Mouse (Mus musculus) G1E (cell line): Measurements from ENCODE around the gene Ifnl3. TPM values are rescaled to one million over a fixed set of nuclear protein-coding genes. Genes with fewer than 3 reads are reported as not detected.

Source experiments
- ATAC-seq: 2 replicates; pipeline ENCODE4 v1.8.0; 2016; ENCODE audit warnings: mild to moderate bottlenecking; ENCODE audit not compliant: insufficient number of reproducible peaks, poor library complexity, low FRiP score, severe bottlenecking; ENCODE audit errors: extremely low read depth
- DNase-seq: peaks from one replicate; pipeline ENCODE4 v3.0.0; 2012; ENCODE audit warnings: low spot score
- H3K27me3 ChIP-seq: 2 replicates; pipeline ENCODE4 v1.6.1; 2012; ENCODE audit warnings: mild to moderate bottlenecking, low read length, inconsistent platforms; ENCODE audit not compliant: insufficient read depth
- H3K36me3 ChIP-seq: replicated peaks from 2 replicates; pipeline ENCODE3; 2012; ENCODE audit warnings: mild to moderate bottlenecking, inconsistent platforms
- H3K4me1 ChIP-seq: 2 replicates; pipeline ENCODE4 v1.6.1; 2012; ENCODE audit warnings: low read depth, low read length, inconsistent platforms, mixed read lengths; ENCODE audit not compliant: insufficient read depth
- H3K4me3 ChIP-seq: 2 replicates; pipeline ENCODE4 v1.5.1; 2012; ENCODE audit warnings: low read depth, mild to moderate bottlenecking, inconsistent platforms, low read length, moderate library complexity, mixed read lengths
- H3K9me3 ChIP-seq: replicated peaks from 2 replicates; pipeline ENCODE4 v1.6.1; 2012; ENCODE audit warnings: inconsistent platforms
- CTCF ChIP-seq: IDR thresholded peaks from 2 replicates; pipeline ENCODE4 v1.5.1; 2012; ENCODE audit warnings: low read depth, low read length, inconsistent platforms, mixed read lengths
- GATA1 ChIP-seq: IDR thresholded peaks from 2 replicates; pipeline ENCODE4 v1.6.1; 2012; ENCODE audit warnings: borderline replicate concordance, low read length, inconsistent platforms, mixed read lengths
- GATA2 ChIP-seq: IDR thresholded peaks from 2 replicates; pipeline ENCODE4 v1.6.1; 2012; ENCODE audit warnings: low read depth, low read length, inconsistent platforms, borderline replicate concordance
- POLR2AphosphoS5 ChIP-seq: IDR thresholded peaks from 2 replicates; pipeline ENCODE4 v1.6.1; 2012; ENCODE audit warnings: low read depth, low read length, inconsistent platforms; ENCODE audit not compliant: insufficient replicate concordance
- TAL1 ChIP-seq: conservative IDR thresholded peaks from 2 replicates; pipeline ENCODE4 v1.6.1; 2012; ENCODE audit warnings: low read depth, low read length, inconsistent platforms, mixed read lengths
- polyA plus RNA-seq: library from polyadenylated mRNA; stranded (reverse); fragments of >175 nt; gene quantifications from 2 replicates; pipeline ENCODE4 v1.2.3, GENCODE M21; 2012
- total RNA-seq, 2 experiments: library from RNA; stranded (forward) in 1 of 2; stranded (reverse) in 1 of 2; fragments of 200-1000 nt in 1 of 2; fragments of >200 nt in 1 of 2; fragmentation: Nextera tagmentation in 1 of 2; gene quantifications; 2 replicates each; pipeline ENCODE4 v1.2.3; 2014 to 2017

Ifnl3 gene
- total and polyA plus RNA-seq, 3 experiments = not detected

DNA sequence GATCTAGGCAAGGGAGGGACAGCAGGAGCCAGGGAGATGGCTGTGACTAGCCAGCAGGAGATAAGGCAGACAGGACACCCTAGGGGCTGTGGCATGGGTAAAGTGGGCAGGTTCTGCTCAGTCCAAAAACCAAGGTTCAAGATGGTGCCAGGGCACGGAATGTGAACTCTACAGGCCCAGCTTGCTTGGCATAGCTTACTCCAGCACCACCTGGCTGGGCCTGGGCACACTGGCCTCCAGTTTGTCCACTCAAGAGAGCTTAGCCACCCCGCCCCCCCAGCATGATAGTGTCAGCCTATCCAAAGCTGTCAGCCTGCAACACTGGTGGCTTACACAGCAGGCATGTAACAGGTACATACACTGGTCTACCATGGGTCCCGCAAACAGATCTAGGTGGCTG lies 50.6 kb downstream of the Ifnl3 start:
- Histone ChIP-seq H3K36me3 (peaks cover 94% of the 10 kb centered on the region), H3K4me1 (peaks cover 88% of the 10 kb centered on the region), H3K9me3 (no peaks in the 10 kb centered on the region), H3K4me3 (no peak overlapping the region), H3K27me3 (no peaks in the 10 kb centered on the region)
- DNase-seq (no peak), ATAC-seq (no peak)
- TF ChIP-seq GATA2 (no peak), POLR2AphosphoS5 (no peak), CTCF (no peak), TAL1 (no peak), GATA1 (no peak)

Other genes with a start within 250 kb of the Ifnl3 start
Only the 20 nearest of the 25 such genes appear.
- 1.2 TPM in 1 of 2 replicates, not detected in the other for gene Dll3, start 220.6 kb upstream of the Ifnl3 start, total RNA-seq (2014; fragmentation: Nextera tagmentation)
- gene Dll3, start 220.6 kb upstream of the Ifnl3 start, total RNA-seq (2017) = 0.49 TPM in 1 of 2 replicates, not detected in the other
- 0.23 and 0.25 TPM in 2 replicates for gene Dll3, start 220.6 kb upstream of the Ifnl3 start, polyA plus RNA-seq
- 107 and 113 TPM in 2 replicates for gene Timm50, start 210.8 kb upstream of the Ifnl3 start, total RNA-seq (2014; fragmentation: Nextera tagmentation)
- gene Timm50, start 210.8 kb upstream of the Ifnl3 start, total RNA-seq (2017) = 58.3 and 73.9 TPM in 2 replicates
- gene Timm50, start 210.8 kb upstream of the Ifnl3 start, polyA plus RNA-seq = 184 and 298 TPM in 2 replicates
- 80.5 and 97.7 TPM in 2 replicates for gene Supt5, start 184.1 kb upstream of the Ifnl3 start, total RNA-seq (2014; fragmentation: Nextera tagmentation)
- gene Supt5, start 184.1 kb upstream of the Ifnl3 start, total RNA-seq (2017) = 54.7 and 65.6 TPM in 2 replicates
- gene Supt5, start 184.1 kb upstream of the Ifnl3 start, polyA plus RNA-seq = 123 and 148 TPM in 2 replicates
- 848 and 905 TPM in 2 replicates for gene Rps16, start 172.2 kb upstream of the Ifnl3 start, total RNA-seq (2014; fragmentation: Nextera tagmentation)
- 900 and 1,212 TPM in 2 replicates for gene Rps16, start 172.2 kb upstream of the Ifnl3 start, total RNA-seq (2017)
- 1,941 and 2,248 TPM in 2 replicates for gene Rps16, start 172.2 kb upstream of the Ifnl3 start, polyA plus RNA-seq
- 2.9 and 5.2 TPM in 2 replicates for gene Plekhg2, start 150.2 kb upstream of the Ifnl3 start, total RNA-seq (2014; fragmentation: Nextera tagmentation)
- 1.7 and 3.4 TPM in 2 replicates for gene Plekhg2, start 150.2 kb upstream of the Ifnl3 start, total RNA-seq (2017)
- gene Plekhg2, start 150.2 kb upstream of the Ifnl3 start, polyA plus RNA-seq = 8.0 and 8.2 TPM in 2 replicates
- gene Zfp36, start 142.6 kb upstream of the Ifnl3 start, total RNA-seq (2014; fragmentation: Nextera tagmentation) = 39.0 and 42.8 TPM in 2 replicates
- gene Zfp36, start 142.6 kb upstream of the Ifnl3 start, total RNA-seq (2017) = 20.4 and 21.3 TPM in 2 replicates
- 25.5 and 28.3 TPM in 2 replicates for gene Zfp36, start 142.6 kb upstream of the Ifnl3 start, polyA plus RNA-seq
- 15.4 and 21.9 TPM in 2 replicates for gene Med29, start 130.1 kb upstream of the Ifnl3 start, total RNA-seq (2014; fragmentation: Nextera tagmentation)
- gene Med29, start 130.1 kb upstream of the Ifnl3 start, total RNA-seq (2017) = 17.7 and 21.0 TPM in 2 replicates
- gene Med29, start 130.1 kb upstream of the Ifnl3 start, polyA plus RNA-seq = 11.2 and 14.8 TPM in 2 replicates
- gene Paf1, start 129.9 kb upstream of the Ifnl3 start, total RNA-seq (2014; fragmentation: Nextera tagmentation) = 66.6 and 68.5 TPM in 2 replicates
- 69.1 and 96.2 TPM in 2 replicates for gene Paf1, start 129.9 kb upstream of the Ifnl3 start, total RNA-seq (2017)
- 103 and 170 TPM in 2 replicates for gene Paf1, start 129.9 kb upstream of the Ifnl3 start, polyA plus RNA-seq
- gene Gmfg, start 85.4 kb upstream of the Ifnl3 start, total RNA-seq (2014; fragmentation: Nextera tagmentation) = 38.5 and 40.1 TPM in 2 replicates
- gene Gmfg, start 85.4 kb upstream of the Ifnl3 start, total RNA-seq (2017) = 249 and 272 TPM in 2 replicates
- 7.9 and 8.4 TPM in 2 replicates for gene Gmfg, start 85.4 kb upstream of the Ifnl3 start, polyA plus RNA-seq
- not detected in 2 replicates for gene Lrfn1, start 70.9 kb upstream of the Ifnl3 start, total RNA-seq (2014; fragmentation: Nextera tagmentation)
- gene Lrfn1, start 70.9 kb upstream of the Ifnl3 start, total RNA-seq (2017) = 0.11 TPM in 1 of 2 replicates, not detected in the other
- gene Lrfn1, start 70.9 kb upstream of the Ifnl3 start, polyA plus RNA-seq = 0.02 and 0.03 TPM in 2 replicates
- gene Ifnl2, start 12.4 kb upstream of the Ifnl3 start, total RNA-seq (2014; fragmentation: Nextera tagmentation) = not detected in 2 replicates
- gene Ifnl2, start 12.4 kb upstream of the Ifnl3 start, total RNA-seq (2017) = 0.27 TPM in 1 of 2 replicates, not detected in the other
- not detected in 2 replicates for gene Ifnl2, start 12.4 kb upstream of the Ifnl3 start, polyA plus RNA-seq
- gene Sycn, start 18.0 kb downstream of the Ifnl3 start, total RNA-seq (2014; fragmentation: Nextera tagmentation) = not detected in 2 replicates
- gene Sycn, start 18.0 kb downstream of the Ifnl3 start, total RNA-seq (2017) = not detected in 2 replicates
- gene Sycn, start 18.0 kb downstream of the Ifnl3 start, polyA plus RNA-seq = not detected in 2 replicates
- not detected in 2 replicates for gene Nccrp1, start 24.4 kb downstream of the Ifnl3 start, total RNA-seq (2014; fragmentation: Nextera tagmentation)
- gene Nccrp1, start 24.4 kb downstream of the Ifnl3 start, total RNA-seq (2017) = not detected in 2 replicates
- gene Nccrp1, start 24.4 kb downstream of the Ifnl3 start, polyA plus RNA-seq = 0.07 TPM in 1 of 2 replicates, not detected in the other
- gene Samd4b, start 75.3 kb downstream of the Ifnl3 start, total RNA-seq (2014; fragmentation: Nextera tagmentation) = 62.7 and 75.9 TPM in 2 replicates
- 3.8 and 4.4 TPM in 2 replicates for gene Samd4b, start 75.3 kb downstream of the Ifnl3 start, total RNA-seq (2017)
- gene Samd4b, start 75.3 kb downstream of the Ifnl3 start, polyA plus RNA-seq = 88.8 and 104 TPM in 2 replicates
- 13.2 and 16.0 TPM in 2 replicates for gene Pak4, start 75.3 kb downstream of the Ifnl3 start, total RNA-seq (2014; fragmentation: Nextera tagmentation)
- gene Pak4, start 75.3 kb downstream of the Ifnl3 start, total RNA-seq (2017) = 5.6 and 6.4 TPM in 2 replicates
- gene Pak4, start 75.3 kb downstream of the Ifnl3 start, polyA plus RNA-seq = 72.6 and 85.1 TPM in 2 replicates
- not detected in 2 replicates for gene Acp7, start 108.5 kb downstream of the Ifnl3 start, total RNA-seq (2014; fragmentation: Nextera tagmentation)
- gene Acp7, start 108.5 kb downstream of the Ifnl3 start, total RNA-seq (2017) = 0.11 TPM in 1 of 2 replicates, not detected in the other
- gene Acp7, start 108.5 kb downstream of the Ifnl3 start, polyA plus RNA-seq = not detected in 2 replicates
- gene Fbxo27, start 170.0 kb downstream of the Ifnl3 start, total RNA-seq (2014; fragmentation: Nextera tagmentation) = not detected in 2 replicates
- gene Fbxo27, start 170.0 kb downstream of the Ifnl3 start, total RNA-seq (2017) = not detected in 2 replicates
- not detected in 2 replicates for gene Fbxo27, start 170.0 kb downstream of the Ifnl3 start, polyA plus RNA-seq
- not detected in 2 replicates for gene Fbxo17, start 194.0 kb downstream of the Ifnl3 start, total RNA-seq (2014; fragmentation: Nextera tagmentation)
- gene Fbxo17, start 194.0 kb downstream of the Ifnl3 start, total RNA-seq (2017) = 0.27 TPM in 1 of 2 replicates, not detected in the other
- gene Fbxo17, start 194.0 kb downstream of the Ifnl3 start, polyA plus RNA-seq = not detected in 2 replicates
- gene Mrps12, start 219.0 kb downstream of the Ifnl3 start, total RNA-seq (2014; fragmentation: Nextera tagmentation) = 12.3 and 14.2 TPM in 2 replicates
- 24.8 and 33.9 TPM in 2 replicates for gene Mrps12, start 219.0 kb downstream of the Ifnl3 start, total RNA-seq (2017)
- 217 and 283 TPM in 2 replicates for gene Mrps12, start 219.0 kb downstream of the Ifnl3 start, polyA plus RNA-seq
- gene Sars2, start 219.2 kb downstream of the Ifnl3 start, total RNA-seq (2014; fragmentation: Nextera tagmentation) = 10.1 and 17.1 TPM in 2 replicates
- gene Sars2, start 219.2 kb downstream of the Ifnl3 start, total RNA-seq (2017) = 9.1 and 10.0 TPM in 2 replicates
- 33.4 and 41.5 TPM in 2 replicates for gene Sars2, start 219.2 kb downstream of the Ifnl3 start, polyA plus RNA-seq